In genomic region chr19:53316105-53316504, GRCm38 (mm10) we compare ENCODE assay signal across 30 mouse cellular contexts. TPM values are rescaled to one million over a fixed set of nuclear protein-coding genes. Genes with fewer than 3 reads are reported as not detected.
"Had no signal": no experiment of that assay in that cellular context is flagged by ENCODE, and none has a peak within 500 bp of the region (broad histone marks: within the 10 kb centered on the region; RNA-seq: fewer than 3 reads in every experiment).

No protein-coding gene starts in this region.

- H3K4me2 ChIP-seq: hindbrain, embryonic 12.5 days; hindbrain, embryonic 14.5 days; intestine, embryonic 15.5 days; limb, embryonic 12.5 days; liver, embryonic 11.5 days; liver, embryonic 13.5 days; liver, embryonic 15.5 days had no signal

- H3K9ac ChIP-seq: hindbrain, embryonic 12.5 days; hindbrain, embryonic 14.5 days; intestine, embryonic 15.5 days; limb, embryonic 12.5 days; liver, embryonic 13.5 days; liver, embryonic 15.5 days had no signal

- H3K4me3 ChIP-seq: gastrocnemius, adult 2 months; heart, adult 2 months; heart, embryonic 10.5 days; hindbrain, embryonic 10.5 days; hindbrain, embryonic 12.5 days; intestine, embryonic 15.5 days; layer of hippocampus, adult 2 months; left cerebral cortex, adult 2 months; limb, embryonic 10.5 days; limb, embryonic 12.5 days; liver, embryonic 13.5 days; liver, embryonic 15.5 days had no signal

- H3K36me3 ChIP-seq: heart, embryonic 10.5 days; hindbrain, embryonic 10.5 days; hindbrain, embryonic 12.5 days; intestine, embryonic 15.5 days; limb, embryonic 10.5 days; liver, embryonic 13.5 days; liver, embryonic 15.5 days had no signal

- H3K27ac ChIP-seq: heart, embryonic 10.5 days; hindbrain, embryonic 10.5 days; hindbrain, embryonic 12.5 days; hindbrain, embryonic 14.5 days; intestine, embryonic 15.5 days; left cerebral cortex, adult 2 months; limb, embryonic 10.5 days; limb, embryonic 12.5 days; liver, embryonic 15.5 days had no signal

- H3K9me3 ChIP-seq: heart, embryonic 10.5 days; hindbrain, embryonic 10.5 days; hindbrain, embryonic 12.5 days; intestine, embryonic 15.5 days; limb, embryonic 10.5 days; limb, embryonic 12.5 days; liver, embryonic 13.5 days; liver, embryonic 15.5 days had no signal

- DNase-seq: gastrocnemius, adult 2 months; gastrocnemius, postnatal 10 days; gastrocnemius, postnatal 25 days; heart, adult 2 months; heart, postnatal 10 days; heart, postnatal 4 days; kidney, adult 18-20 months; kidney, adult 8-10 months; kidney, postnatal 10 days; kidney, postnatal 25 days; kidney, postnatal 4 days; liver; liver, embryonic 13.5 days had no signal

- H3K27me3 ChIP-seq: hindbrain, embryonic 12.5 days; intestine, embryonic 15.5 days; limb, embryonic 12.5 days; liver, embryonic 13.5 days; liver, embryonic 15.5 days had no signal

- ATAC-seq: hindbrain, embryonic 16.5 days; inflammation-experienced regulatory T-cells, adult 6 months; intestine, embryonic 15.5 days had no signal

RNA-seq across cellular contexts. Expression of gene Gm10197, which starts 55.5 kb away (rescaled TPM):
- polyA plus RNA-seq: frontal cortex, adult 2 months; heart, adult 2 months; heart, embryonic 10.5 days; heart, embryonic 14.5 days; hindbrain, embryonic 10.5 days; hindbrain, embryonic 12.5 days; hindbrain, embryonic 14.5 days; hindbrain, embryonic 16.5 days; inflammation-experienced regulatory T-cells, adult 6 months; kidney, embryonic 16.5 days; limb, embryonic 12.5 days; limb, embryonic 14.5 days; liver, embryonic 11.5 days; liver, embryonic 13.5 days; liver, embryonic 15.5 days had no signal
